In genomic region chr5:105930282-105930681, GRCm38 (mm10) we compare ENCODE assay signal across 9 mouse cellular contexts. TPM values are rescaled to one million over a fixed set of nuclear protein-coding genes. Genes with fewer than 3 reads are reported as not detected.
A peak's percentile ranks its signal among the peaks of the same experiment; 100 is the strongest.
DNase-seq lines count a peak whose midpoint lies in the region; ATAC-seq lines count a peak whose summit lies in the region.
"Had no signal": no experiment of that assay in that cellular context is flagged by ENCODE, and none has a peak within 500 bp of the region (broad histone marks: within the 10 kb centered on the region; RNA-seq: fewer than 3 reads in every experiment).

No protein-coding gene starts in this region.

- no peak overlapping the region for H3K4me2 ChIP-seq in midbrain, embryonic 15.5 days

- no peak overlapping the region for H3K9ac ChIP-seq in midbrain, embryonic 15.5 days

- H3K36me3 ChIP-seq in midbrain, embryonic 10.5 days, result peaks cover 21% of the 10 kb centered on the region
- peaks cover 5% of the 10 kb centered on the region; the same call in 1 of the 2 replicates for H3K36me3 ChIP-seq in midbrain, embryonic 15.5 days (replicated peaks)

- peak; percentile 49 for DNase-seq in CD4-positive, CD25-positive, alpha-beta regulatory T cell, adult 2 months (ENCODE audit: low read depth, low spot score)
- DNase-seq in midbrain, embryonic 10.5 days (ENCODE audit: low spot score), result peak; percentile 32
- peak; percentile 49 for DNase-seq in embryo, embryonic 11 days
- DNase-seq in retina, postnatal 7 days (ENCODE audit: low read depth, low spot score), result peak; percentile 20
- DNase-seq in urinary bladder, adult 2 months (ENCODE audit: low spot score), result no peak
- DNase-seq in layer of hippocampus, adult 9-11 months, result no peak

- ATAC-seq in CD4-positive, CD25-positive, alpha-beta regulatory T cell, adult 4 months, result no peak
- ATAC-seq in midbrain, embryonic 15.5 days (replicated peaks), result no peak

- no peaks in the 10 kb centered on the region for H3K4me1 ChIP-seq in midbrain, embryonic 10.5 days
- H3K4me1 ChIP-seq in midbrain, embryonic 15.5 days, result no peaks in the 10 kb centered on the region

- no peak overlapping the region for H3K27ac ChIP-seq in midbrain, embryonic 10.5 days (replicated peaks)
- no peak overlapping the region for H3K27ac ChIP-seq in midbrain, embryonic 15.5 days

- WGBS in midbrain, embryonic 10.5 days, result 23% methylated on average over 3 of the region's 3 CpGs
- WGBS in midbrain, embryonic 15.5 days, result 38% methylated on average over 3 of the region's 3 CpGs

- H3K4me3 ChIP-seq in midbrain, embryonic 10.5 days, result no peak overlapping the region
- no peak overlapping the region for H3K4me3 ChIP-seq in midbrain, embryonic 15.5 days
- H3K4me3 ChIP-seq: erythroblast, embryonic 14.5 days had no signal

- peaks cover 13% of the 10 kb centered on the region for H3K9me3 ChIP-seq in midbrain, embryonic 10.5 days (replicated peaks)
- H3K9me3 ChIP-seq in midbrain, embryonic 15.5 days, result peaks cover 11% of the 10 kb centered on the region; the same call in 1 of the 2 replicates

- no peaks in the 10 kb centered on the region for H3K27me3 ChIP-seq in midbrain, embryonic 10.5 days (ENCODE audit: low read depth, poor library complexity, severe bottlenecking)
- H3K27me3 ChIP-seq in midbrain, embryonic 15.5 days (replicated peaks), result no peaks in the 10 kb centered on the region

RNA-seq across cellular contexts. Expression of gene Zfp326, which starts 53.9 kb away (rescaled TPM):
- polyA plus RNA-seq in CD4-positive, CD25-positive, alpha-beta regulatory T cell, adult 4 months (2017; shearing (Covaris generic)), result 10 to 100 TPM; 12.9 to 19.7 TPM
- polyA plus RNA-seq in midbrain, embryonic 10.5 days (2016; fragmentation: Nextera tagmentation; extraction: Ambion mirVana), result 51.4 and 57.4 TPM in 2 replicates
- 44.3 and 53.0 TPM in 2 replicates for polyA plus RNA-seq in midbrain, embryonic 15.5 days (2015; fragmentation: Nextera tagmentation; extraction: Ambion mirVana)
- 23.0 and 24.4 TPM in 2 replicates for polyA plus RNA-seq in urinary bladder, adult 2 months (2012; rRNA removed)

Comparison
In these comparisons a context has a peak if more than half of its experiments do, and no peak if none do; other contexts are left out.
1. DNase-seq: peak in CD4-positive, CD25-positive, alpha-beta regulatory T cell, adult 2 months (single experiment), midbrain, embryonic 10.5 days (single experiment), embryo, embryonic 11 days (single experiment) and retina, postnatal 7 days (single experiment); none in urinary bladder, adult 2 months (single experiment) and layer of hippocampus, adult 9-11 months (single experiment).